Comparison of ENCODE assay signal across 8 mouse cellular contexts in the genomic region with DNA sequence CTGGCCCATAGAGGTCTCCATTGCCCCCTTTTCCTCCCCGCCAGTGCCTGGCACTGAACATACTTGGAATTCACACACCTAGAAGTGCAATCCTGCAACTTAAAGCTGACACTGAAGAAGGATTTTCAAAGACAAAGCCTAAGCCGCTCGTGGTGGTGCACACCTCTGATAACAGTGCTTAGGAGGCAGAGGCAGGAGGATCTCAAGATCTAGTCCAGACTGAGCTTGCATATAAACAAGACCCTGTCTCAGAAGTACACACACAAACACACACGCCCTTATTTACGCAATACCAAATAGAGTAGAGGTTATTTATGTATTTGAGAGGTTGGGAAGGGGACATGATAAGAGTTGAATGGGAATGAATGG. TPM values are rescaled to one million over a fixed set of nuclear protein-coding genes. Genes with fewer than 3 reads are reported as not detected.
DNase-seq lines count a peak whose midpoint lies in the region; ATAC-seq and TF ChIP-seq lines count a peak whose summit lies in the region.

No protein-coding gene starts in this region.

- no peak for DNase-seq in heart, postnatal 4 days
- DNase-seq in G1E (ENCODE audit: low spot score), result no peak
- DNase-seq in forebrain, postnatal 0 days, result no peak
- no peak for DNase-seq in ovary, adult 18-20 months (ENCODE audit: low spot score)
- no peak for DNase-seq in cerebellum, adult 9-11 months

- H3K4me3 ChIP-seq in heart, embryonic 16.5 days (ENCODE audit: low read length), result peak overlapping the region; percentile 42
- H3K4me3 ChIP-seq in G1E (ENCODE audit: low read depth, low read length), result peak overlapping the region; percentile 63
- peak overlapping the region; percentile 43 for H3K4me3 ChIP-seq in forebrain, postnatal 0 days (ENCODE audit: low read depth, low read length)

- H3K9ac ChIP-seq in heart, embryonic 16.5 days (ENCODE audit: low read length), result peak overlapping the region; percentile 57
- H3K9ac ChIP-seq in forebrain, postnatal 0 days, result peak overlapping the region; percentile 37; the same call in 1 of the 2 replicates

- peak overlapping the region; percentile 57 for H3K4me2 ChIP-seq in heart, embryonic 16.5 days (ENCODE audit: low read depth, low read length)
- peak overlapping the region; percentile 32 for H3K4me2 ChIP-seq in forebrain, postnatal 0 days (ENCODE audit: low read depth)

- H3K36me3 ChIP-seq in heart, embryonic 16.5 days (ENCODE audit: control insufficient read depth, insufficient read depth), result no peaks in the 10 kb centered on the region
- H3K36me3 ChIP-seq in G1E (replicated peaks), result peaks cover 12% of the 10 kb centered on the region
- no peaks in the 10 kb centered on the region for H3K36me3 ChIP-seq in forebrain, postnatal 0 days (ENCODE audit: insufficient read depth)

- no peak for TF ChIP-seq CTCF in G1E (IDR thresholded peaks at IDR 0.05; ENCODE audit: low read depth, low read length)
- no peak for TF ChIP-seq CTCF in forebrain, postnatal 0 days (IDR thresholded peaks at IDR 0.05; ENCODE audit: low read depth)

- ATAC-seq in heart, embryonic 16.5 days (replicated peaks; ENCODE audit: extremely low read depth, insufficient read depth, low FRiP score), result no peak
- no peak for ATAC-seq in G1E (ENCODE audit: extremely low read depth, insufficient number of reproducible peaks, low FRiP score, poor library complexity, severe bottlenecking)
- ATAC-seq in forebrain, postnatal 0 days, result no peak
- ATAC-seq in megakaryocyte-erythroid progenitor cell, adult 5-6 weeks (replicated peaks; ENCODE audit: low FRiP score, low TSS enrichment, poor library complexity, severe bottlenecking), result 0 out of 2 replicates have a peak, but pooled peaks have one; percentile 13
- no peak for ATAC-seq in inflammation-experienced regulatory T-cells, adult 6 months

- WGBS in heart, embryonic 16.5 days, result 41% methylated on average over 5 of the region's 5 CpGs
- 51% methylated on average over 5 of the region's 5 CpGs for WGBS in forebrain, postnatal 0 days

- peak overlapping the region; percentile 68 for H3K27ac ChIP-seq in heart, embryonic 16.5 days (ENCODE audit: low read length)
- peak overlapping the region; percentile 59; the same call in 1 of the 2 replicates for H3K27ac ChIP-seq in forebrain, postnatal 0 days (ENCODE audit: low read depth, low read length)

- H3K9me3 ChIP-seq in heart, embryonic 16.5 days (replicated peaks; ENCODE audit: control insufficient read depth, low read length), result no peaks in the 10 kb centered on the region
- H3K9me3 ChIP-seq in G1E (replicated peaks), result no peaks in the 10 kb centered on the region
- no peaks in the 10 kb centered on the region for H3K9me3 ChIP-seq in forebrain, postnatal 0 days (ENCODE audit: low read length)

- no peaks in the 10 kb centered on the region for H3K27me3 ChIP-seq in heart, embryonic 16.5 days (ENCODE audit: control insufficient read depth, insufficient read depth, low read length)
- H3K27me3 ChIP-seq in G1E (ENCODE audit: insufficient read depth, low read length), result no peaks in the 10 kb centered on the region
- H3K27me3 ChIP-seq in forebrain, postnatal 0 days (ENCODE audit: insufficient read depth, low read length), result no peaks in the 10 kb centered on the region

- no peaks in the 10 kb centered on the region for H3K4me1 ChIP-seq in heart, embryonic 16.5 days (ENCODE audit: control insufficient read depth, insufficient read depth, low read length)
- H3K4me1 ChIP-seq in G1E (ENCODE audit: insufficient read depth, low read depth, low read length), result peaks cover 15% of the 10 kb centered on the region
- no peaks in the 10 kb centered on the region for H3K4me1 ChIP-seq in forebrain, postnatal 0 days (ENCODE audit: insufficient read depth)

RNA-seq across cellular contexts. Expression of gene Ercc6l, which starts 0.5 kb away (rescaled TPM):
- 7.8 and 7.9 TPM in 2 replicates for polyA plus RNA-seq in heart, embryonic 16.5 days (2015; fragmentation: Nextera tagmentation; extraction: Ambion mirVana)
- 1 to 10 TPM; 6.3 to 7.4 TPM for total RNA-seq in heart, postnatal 4 days (2021)
- total RNA-seq in G1E (2014; fragmentation: Nextera tagmentation) (20.7 and 22.0 TPM in 2 replicates), G1E (2017) (36.0 and 40.9 TPM in 2 replicates)
- polyA plus RNA-seq in G1E (2012), result 0.80 and 1.2 TPM in 2 replicates
- total RNA-seq in forebrain, postnatal 0 days (2014; rRNA removed), result 1.2 and 2.0 TPM in 2 replicates
- polyA plus RNA-seq in forebrain, postnatal 0 days (2015; fragmentation: Nextera tagmentation; extraction: Ambion mirVana), result 0.52 and 0.64 TPM in 2 replicates
- total RNA-seq in megakaryocyte-erythroid progenitor cell, adult 5-6 weeks (2014; fragmentation: Nextera tagmentation), result 14.2 and 22.9 TPM in 2 replicates
- 27.2 and 27.8 TPM in 2 replicates for total RNA-seq in megakaryocyte-erythroid progenitor cell, adult 5-6 weeks (2017)
- polyA plus RNA-seq in inflammation-experienced regulatory T-cells, adult 6 months (2017; shearing (Covaris generic)), result 10 to 100 TPM in 1 of 3 experiments, 1 to 10 TPM in 2; 1.8 to 10.3 (median 2.9) TPM

RNA-seq across cellular contexts. Expression of gene Rps4x, which starts 31.8 kb away (rescaled TPM):
- 436 and 437 TPM in 2 replicates for polyA plus RNA-seq in heart, embryonic 16.5 days (2015; fragmentation: Nextera tagmentation; extraction: Ambion mirVana)
- 1,000 to 10,000 TPM; 1,029 to 1,222 TPM for total RNA-seq in heart, postnatal 4 days (2021)
- total RNA-seq in G1E (2014; fragmentation: Nextera tagmentation) (991 and 1,040 TPM in 2 replicates), G1E (2017) (2,960 and 3,116 TPM in 2 replicates)
- polyA plus RNA-seq in G1E (2012), result 161 and 175 TPM in 2 replicates
- 1,341 and 1,679 TPM in 2 replicates for total RNA-seq in forebrain, postnatal 0 days (2014; rRNA removed)
- 432 and 524 TPM in 2 replicates for polyA plus RNA-seq in forebrain, postnatal 0 days (2015; fragmentation: Nextera tagmentation; extraction: Ambion mirVana)
- total RNA-seq in megakaryocyte-erythroid progenitor cell, adult 5-6 weeks (2014; fragmentation: Nextera tagmentation), result 4,499 and 4,557 TPM in 2 replicates
- total RNA-seq in megakaryocyte-erythroid progenitor cell, adult 5-6 weeks (2017), result 2,530 and 2,821 TPM in 2 replicates
- 1,000 to 10,000 TPM; 1,205 to 2,057 (median 1,820) TPM for polyA plus RNA-seq in inflammation-experienced regulatory T-cells, adult 6 months (2017; shearing (Covaris generic))

RNA-seq across cellular contexts. Expression of gene Pin4, which starts 38.2 kb away (rescaled TPM):
- 35.2 and 38.2 TPM in 2 replicates for polyA plus RNA-seq in heart, embryonic 16.5 days (2015; fragmentation: Nextera tagmentation; extraction: Ambion mirVana)
- total RNA-seq in heart, postnatal 4 days (2021), result 10 to 100 TPM; 19.8 to 26.9 TPM
- total RNA-seq in G1E (2014; fragmentation: Nextera tagmentation) (45.8 and 49.2 TPM in 2 replicates), G1E (2017) (88.2 and 126 TPM in 2 replicates)
- polyA plus RNA-seq in G1E (2012), result 13.3 and 13.4 TPM in 2 replicates
- 26.6 and 27.7 TPM in 2 replicates for total RNA-seq in forebrain, postnatal 0 days (2014; rRNA removed)
- polyA plus RNA-seq in forebrain, postnatal 0 days (2015; fragmentation: Nextera tagmentation; extraction: Ambion mirVana), result 52.6 and 76.6 TPM in 2 replicates
- total RNA-seq in megakaryocyte-erythroid progenitor cell, adult 5-6 weeks (2014; fragmentation: Nextera tagmentation), result 67.6 and 96.7 TPM in 2 replicates
- total RNA-seq in megakaryocyte-erythroid progenitor cell, adult 5-6 weeks (2017), result 162 and 169 TPM in 2 replicates
- polyA plus RNA-seq in inflammation-experienced regulatory T-cells, adult 6 months (2017; shearing (Covaris generic)), result 10 to 100 TPM; 39.7 to 49.5 (median 45.1) TPM
